Mouse (Mus musculus): ENCODE measurements around the gene Mt1.

Gene Mt1

GRCm38 (mm10) chr8:94172809-94173732 is 5.8 kb upstream of the Mt1 start:
- DNase-seq (ENCODE audit: low spot score), result peak; percentile 55

- DNase-seq (ENCODE audit: low spot score), result peak; percentile 43
Observed at GRCm38 (mm10) chr8:94173848-94174403, 5.0 kb upstream of the Mt1 start.

- DNase-seq (ENCODE audit: low spot score), result peak; percentile 30
Observed at GRCm38 (mm10) chr8:94174619-94175213, 4.2 kb upstream of the Mt1 start.

- no peak for DNase-seq (ENCODE audit: low spot score)
Observed at GRCm38 (mm10) chr8:94177716-94178390, 1.0 kb upstream of the Mt1 start.

- peak; percentile 56 for DNase-seq (ENCODE audit: low spot score)
Observed at GRCm38 (mm10) chr8:94179713-94180560, 1.1 kb downstream of the Mt1 start.

- peak; percentile 53 for DNase-seq (ENCODE audit: low spot score)
Observed at GRCm38 (mm10) chr8:94180561-94180908, 1.7 kb downstream of the Mt1 start.

GRCm38 (mm10) chr8:94182055-94182929 is 3.4 kb downstream of the Mt1 start:
- peak; percentile 63 for DNase-seq (ENCODE audit: low spot score)

GRCm38 (mm10) chr8:94183117-94183516 is 4.2 kb downstream of the Mt1 start:
- DNase-seq (ENCODE audit: low spot score), result peak; percentile 93

- DNase-seq (ENCODE audit: low spot score), result peak; percentile 68
Observed at GRCm38 (mm10) chr8:94184357-94184843, 5.5 kb downstream of the Mt1 start.

GRCm38 (mm10) chr8:94185791-94186190 is 6.9 kb downstream of the Mt1 start:
- DNase-seq (ENCODE audit: low spot score), result no peak

GRCm38 (mm10) chr8:94186542-94186941 is 7.7 kb downstream of the Mt1 start:
- peak; percentile 92 for DNase-seq (ENCODE audit: low spot score)

- no peak for DNase-seq (ENCODE audit: low spot score)
Observed at GRCm38 (mm10) chr8:94187290-94188002, 8.6 kb downstream of the Mt1 start.

- no peak for DNase-seq (ENCODE audit: low spot score)
Observed at GRCm38 (mm10) chr8:94189275-94190031, 10.6 kb downstream of the Mt1 start.

- peak; percentile 89 for DNase-seq (ENCODE audit: low spot score)
Observed at GRCm38 (mm10) chr8:94191101-94191691, 12.3 kb downstream of the Mt1 start.

GRCm38 (mm10) chr8:94192926-94193325 is 14.0 kb downstream of the Mt1 start:
- no peak for DNase-seq (ENCODE audit: low spot score)

GRCm38 (mm10) chr8:94194591-94195223 is 15.8 kb downstream of the Mt1 start:
- no peak for DNase-seq (ENCODE audit: low spot score)

- peak; percentile 71 for DNase-seq (ENCODE audit: low spot score)
Observed at GRCm38 (mm10) chr8:94199202-94199869, 20.5 kb downstream of the Mt1 start.

Measured in yolk sac, embryonic 10.5 days (tissue).